Mouse (Mus musculus) cerebellum, adult 2 months (tissue): ENCODE data around the gene Wdr5. TPM values are rescaled to one million over a fixed set of nuclear protein-coding genes. Genes with fewer than 3 reads are reported as not detected.
"Not testable (repeated sequence)": the region's sequence is repeated elsewhere in the genome, so short reads cannot be mapped to it uniquely, and the experiment has no call there.

ENCODE experiments used
- DNase-seq, 2 experiments: peaks; one replicate each; pipeline ENCODE4 v3.0.0; 2021
- H3K27ac ChIP-seq: fragments of 200-500 bp; 2 replicates; pipeline ENCODE4 v1.5.1; 2012; ENCODE audit warnings: low read length, control low read depth, inconsistent platforms; ENCODE audit not compliant: insufficient read depth
- H3K27me3 ChIP-seq: fragments of 200-500 bp; 2 replicates; pipeline ENCODE4 v1.6.1; 2012; ENCODE audit warnings: inconsistent platforms, mild to moderate bottlenecking, low read length, moderate library complexity; ENCODE audit not compliant: control insufficient read depth, insufficient read depth
- H3K4me1 ChIP-seq: fragments of 200-500 bp; 2 replicates; pipeline ENCODE4 v1.6.1; 2011; ENCODE audit warnings: low read length; ENCODE audit not compliant: control insufficient read depth, insufficient read depth
- H3K4me3 ChIP-seq: fragments of 200-500 bp; replicated peaks from 2 replicates; pipeline ENCODE3; 2011; ENCODE audit warnings: mild to moderate bottlenecking, low read depth, low read length, control low read depth; ENCODE audit not compliant: insufficient read depth
- CTCF ChIP-seq: fragments of 200-500 bp; IDR thresholded peaks from 2 replicates; pipeline ENCODE4 v1.5.1; 2011; ENCODE audit warnings: low read depth, mild to moderate bottlenecking, control low read depth, low read length, moderate library complexity, borderline replicate concordance; ENCODE audit not compliant: insufficient read depth
- POLR2A ChIP-seq: fragments of 200-500 bp; IDR thresholded peaks from 2 replicates; pipeline ENCODE4 v1.6.1; 2011; ENCODE audit warnings: low read length, control low read depth, borderline replicate concordance; ENCODE audit not compliant: insufficient read depth
- WGBS: fragments of 180-500 bp; shearing (Covaris S2); methylation state at CpG from one replicate; pipeline ENCODE4 v1.1.7; 2018; 5-methylcytosine and 5-hydroxymethylcytosine counted together
- polyA plus RNA-seq: library from polyadenylated mRNA; depleted of rRNA; stranded (reverse); fragments of >200 nt; gene quantifications from 2 replicates; pipeline ENCODE4 v1.2.3, GENCODE M21; 2012

The Wdr5 gene
- polyA plus RNA-seq, 1 experiment = 30.6 TPM

- DNase-seq = peak in 1 of 2 experiments; percentile 36
These were observed 24.4 kb downstream of the Wdr5 start for GRCm38 (mm10) chr2:27539336-27539735.

GRCm38 (mm10) chr2:27539772-27540514 is 25.0 kb downstream of the Wdr5 start:
- no peaks in the 10 kb centered on the region for H3K27me3 ChIP-seq
- DNase-seq = peak; percentile 99 to 100
- WGBS = under 1% methylated on average over 46 of the region's 46 CpGs
- peak overlapping the region; percentile 51; the same call in 1 of the 2 replicates for H3K27ac ChIP-seq
- no peaks in the 10 kb centered on the region; the same call in 1 of the 2 replicates for H3K4me1 ChIP-seq
- peak overlapping the region; percentile 42 for H3K4me3 ChIP-seq
- peak; percentile 99 for TF ChIP-seq POLR2A
- no peak for TF ChIP-seq CTCF

More at GRCm38 (mm10) chr2:27539336-27539735, 24.4 kb downstream of the Wdr5 start:
- no peak overlapping the region; the same call in 1 of the 2 replicates for H3K27ac ChIP-seq
- no peak overlapping the region for H3K4me3 ChIP-seq
- H3K4me1 ChIP-seq = no peaks in the 10 kb centered on the region; the same call in 1 of the 2 replicates
- TF ChIP-seq CTCF (no peak), POLR2A (no peak)
- 12% methylated on average over 5 of the region's 5 CpGs for WGBS
- H3K27me3 ChIP-seq = no peaks in the 10 kb centered on the region

- Histone ChIP-seq H3K4me3 (peak overlapping the region; percentile 42), H3K27me3 (no peaks in the 10 kb centered on the region), H3K4me1 (no peaks in the 10 kb centered on the region; the same call in 1 of the 2 replicates), H3K27ac (peak overlapping the region; percentile 51; the same call in 1 of the 2 replicates)
- TF ChIP-seq CTCF = no peak
- TF ChIP-seq POLR2A = no peak
- 19% methylated on average over 10 of the region's 10 CpGs for WGBS
- DNase-seq = no peak
These were observed 25.5 kb downstream of the Wdr5 start for GRCm38 (mm10) chr2:27540515-27540836.

DNA sequence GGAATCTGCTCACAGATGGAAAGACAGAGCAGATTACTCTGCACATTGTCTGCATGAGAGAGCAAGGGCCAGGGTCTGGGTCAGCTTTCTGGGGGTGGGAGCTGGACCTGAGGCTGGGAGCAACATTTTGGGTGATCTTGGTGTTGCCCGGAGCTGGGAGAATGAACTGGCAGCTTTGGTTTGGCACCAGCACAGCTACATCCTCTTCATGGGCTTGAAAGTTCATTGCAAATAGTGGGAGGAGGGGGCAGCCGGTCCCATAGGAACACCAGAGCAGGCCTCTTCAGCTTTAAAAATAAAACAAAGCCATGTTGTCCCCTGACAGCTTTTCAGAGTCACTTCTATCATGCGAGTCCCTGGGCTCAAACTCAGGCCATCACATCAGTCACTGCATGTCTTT is 26.3 kb downstream of the Wdr5 start:
- Histone ChIP-seq H3K27me3 (no peaks in the 10 kb centered on the region), H3K27ac (peak overlapping the region; percentile 51; the same call in 1 of the 2 replicates), H3K4me1 (no peaks in the 10 kb centered on the region; the same call in 1 of the 2 replicates), H3K4me3 (no peak overlapping the region)
- no peak for TF ChIP-seq POLR2A
- no peak for TF ChIP-seq CTCF
- DNase-seq = no peak
- WGBS = 63% methylated on average over 3 of the region's 3 CpGs

- 76% methylated on average over 6 of the region's 6 CpGs for WGBS
- DNase-seq = no peak
- Histone ChIP-seq H3K4me3 (no peak overlapping the region), H3K4me1 (no peaks in the 10 kb centered on the region; the same call in 1 of the 2 replicates), H3K27me3 (no peaks in the 10 kb centered on the region), H3K27ac (no peak overlapping the region)
- TF ChIP-seq CTCF (no peak), POLR2A (no peak)
These were observed 29.7 kb downstream of the Wdr5 start for GRCm38 (mm10) chr2:27544613-27545012.

GRCm38 (mm10) chr2:27545517-27545916 is 30.6 kb downstream of the Wdr5 start:
- not testable (repeated sequence) for H3K27me3 ChIP-seq, H3K27ac ChIP-seq, H3K4me3 ChIP-seq, H3K4me1 ChIP-seq, DNase-seq
- 76% methylated on average over 3 of the region's 3 CpGs for WGBS

DNA sequence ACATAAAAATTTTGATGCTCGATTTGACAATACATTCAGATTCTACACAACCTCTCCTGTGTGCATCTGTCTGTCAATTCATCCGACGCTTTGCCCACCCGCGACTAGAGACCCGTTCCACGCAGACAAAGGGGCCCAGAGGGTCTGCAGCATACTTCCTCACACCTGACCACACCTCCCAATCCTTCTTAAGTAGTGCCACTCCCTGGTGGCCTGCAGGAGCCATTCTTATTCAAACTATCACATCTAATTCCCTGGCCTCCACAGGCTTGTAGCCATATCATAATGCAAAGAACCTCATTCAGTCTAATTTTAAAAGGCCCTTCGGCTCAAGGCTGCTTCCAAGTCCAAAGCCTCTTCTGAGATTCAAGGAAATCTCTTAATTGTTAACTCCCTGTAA is 31.1 kb downstream of the Wdr5 start:
- not testable (repeated sequence) for H3K4me3 ChIP-seq, H3K27me3 ChIP-seq, DNase-seq, H3K27ac ChIP-seq, H3K4me1 ChIP-seq
- 94% methylated on average over 8 of the region's 8 CpGs for WGBS

DNA sequence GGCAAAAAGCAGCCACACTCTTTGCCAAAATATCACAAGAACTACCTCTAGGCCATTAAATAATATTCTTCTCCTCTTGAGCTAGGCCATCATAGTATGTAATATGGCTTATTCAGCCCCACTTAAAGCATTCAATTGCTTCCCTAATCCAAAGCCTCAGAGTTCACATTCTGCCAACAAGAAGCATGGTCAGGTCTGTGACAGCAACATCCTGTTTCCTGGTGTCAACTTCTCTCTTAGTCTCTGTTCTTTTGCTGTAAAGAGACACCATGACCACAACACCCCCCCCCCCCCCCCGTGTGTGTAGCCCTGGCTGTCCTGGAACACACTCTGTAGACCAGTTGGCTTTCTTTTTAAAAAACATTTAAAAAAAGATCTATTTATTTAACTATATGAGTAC is 32.4 kb downstream of the Wdr5 start:
- TF ChIP-seq POLR2A = no peak
- no peak for TF ChIP-seq CTCF
- no peak overlapping the region for H3K27ac ChIP-seq
- H3K4me1 ChIP-seq = no peaks in the 10 kb centered on the region
- DNase-seq = no peak
- WGBS = 43% methylated on average over 1 of the region's 1 CpGs
- H3K27me3 ChIP-seq = no peaks in the 10 kb centered on the region
- H3K4me3 ChIP-seq = no peak overlapping the region

DNA sequence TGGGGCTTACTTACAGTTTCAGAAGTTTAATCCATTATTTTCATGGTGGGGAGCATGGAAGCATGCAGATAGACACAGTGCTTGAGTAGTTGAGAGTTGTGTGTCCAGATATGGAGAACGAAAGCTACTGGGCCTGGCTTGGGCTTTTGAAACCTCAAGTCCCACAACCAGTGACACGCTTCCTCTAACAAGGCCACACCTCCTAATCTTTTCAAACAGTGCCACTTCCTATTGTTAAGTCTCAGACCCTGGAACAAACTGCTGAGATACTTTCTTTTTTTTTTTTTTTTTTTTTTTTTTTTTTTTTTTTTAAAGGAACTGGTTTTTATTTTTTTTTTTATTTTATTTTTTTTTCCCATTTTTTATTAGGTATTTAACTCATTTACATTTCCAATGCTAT is 33.0 kb downstream of the Wdr5 start:
- no peaks in the 10 kb centered on the region for H3K27me3 ChIP-seq
- no peak for DNase-seq
- no peak for TF ChIP-seq POLR2A
- TF ChIP-seq CTCF = no peak
- no peaks in the 10 kb centered on the region for H3K4me1 ChIP-seq
- H3K27ac ChIP-seq = no peak overlapping the region
- no peak overlapping the region for H3K4me3 ChIP-seq
- 97% methylated on average over 2 of the region's 2 CpGs for WGBS
